Mouse (Mus musculus) cerebellum, adult 2 months (tissue): ENCODE results near the gene Ubl4b. TPM values are rescaled to one million over a fixed set of nuclear protein-coding genes. Genes with fewer than 3 reads are reported as not detected.

Experiments used
- DNase-seq, 2 experiments: peaks; one replicate each; pipeline ENCODE4 v3.0.0; 2021
- H3K27ac ChIP-seq: fragments of 200-500 bp; 2 replicates; pipeline ENCODE4 v1.5.1; 2012; ENCODE audit warnings: low read length, control low read depth, inconsistent platforms; ENCODE audit not compliant: insufficient read depth
- H3K27me3 ChIP-seq: fragments of 200-500 bp; 2 replicates; pipeline ENCODE4 v1.6.1; 2012; ENCODE audit warnings: inconsistent platforms, mild to moderate bottlenecking, low read length, moderate library complexity; ENCODE audit not compliant: control insufficient read depth, insufficient read depth
- H3K4me1 ChIP-seq: fragments of 200-500 bp; 2 replicates; pipeline ENCODE4 v1.6.1; 2011; ENCODE audit warnings: low read length; ENCODE audit not compliant: control insufficient read depth, insufficient read depth
- H3K4me3 ChIP-seq: fragments of 200-500 bp; replicated peaks from 2 replicates; pipeline ENCODE3; 2011; ENCODE audit warnings: mild to moderate bottlenecking, low read depth, low read length, control low read depth; ENCODE audit not compliant: insufficient read depth
- CTCF ChIP-seq: fragments of 200-500 bp; IDR thresholded peaks from 2 replicates; pipeline ENCODE4 v1.5.1; 2011; ENCODE audit warnings: low read depth, mild to moderate bottlenecking, control low read depth, low read length, moderate library complexity, borderline replicate concordance; ENCODE audit not compliant: insufficient read depth
- POLR2A ChIP-seq: fragments of 200-500 bp; IDR thresholded peaks from 2 replicates; pipeline ENCODE4 v1.6.1; 2011; ENCODE audit warnings: low read length, control low read depth, borderline replicate concordance; ENCODE audit not compliant: insufficient read depth
- WGBS: fragments of 180-500 bp; shearing (Covaris S2); methylation state at CpG from one replicate; pipeline ENCODE4 v1.1.7; 2018; 5-methylcytosine and 5-hydroxymethylcytosine counted together
- polyA plus RNA-seq: library from polyadenylated mRNA; depleted of rRNA; stranded (reverse); fragments of >200 nt; gene quantifications from 2 replicates; pipeline ENCODE4 v1.2.3, GENCODE M21; 2012; rRNA removed

Gene Ubl4b
- polyA plus RNA-seq, 1 experiment, result not detected

DNA sequence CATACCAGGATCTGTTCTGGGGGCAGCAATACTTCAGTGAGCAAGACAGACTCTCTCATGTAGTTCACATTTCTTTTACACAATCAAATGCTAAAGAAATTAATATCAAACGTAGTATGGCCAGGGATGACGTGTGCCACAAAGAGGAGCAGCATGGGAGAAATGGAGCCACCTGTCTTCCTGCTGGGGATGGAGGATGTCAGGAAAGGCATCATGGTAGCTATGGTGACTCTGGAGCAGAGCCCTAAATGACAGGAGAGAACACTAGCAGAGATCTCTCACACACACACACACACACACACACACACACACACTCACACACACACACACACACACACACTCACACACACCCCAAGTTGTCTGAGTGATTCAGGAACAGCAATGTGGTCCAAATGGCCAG lies 51.2 kb downstream of the Ubl4b start:
- H3K27me3 ChIP-seq, result no peaks in the 10 kb centered on the region; the same call in 1 of the 2 replicates
- DNase-seq, result peak in 1 of 2 experiments; percentile 46
- 9% methylated on average over 2 of the region's 2 CpGs for WGBS
- peak overlapping the region; percentile 2; the same call in 1 of the 2 replicates for H3K27ac ChIP-seq
- peaks cover 68% of the 10 kb centered on the region for H3K4me1 ChIP-seq
- TF ChIP-seq CTCF (no peak), POLR2A (no peak)
- no peak overlapping the region for H3K4me3 ChIP-seq

Other genes with a start within 250 kb of the Ubl4b start
- gene Rbm15, start 221.4 kb downstream of the Ubl4b start, polyA plus RNA-seq, result 7.0 and 8.1 TPM in 2 replicates
- 59.7 and 62.3 TPM in 2 replicates for gene Kcnc4, start 95.5 kb downstream of the Ubl4b start, polyA plus RNA-seq
- gene Slc6a17, start 37.1 kb downstream of the Ubl4b start, polyA plus RNA-seq, result 158 and 176 TPM in 2 replicates
- gene Alx3, start 40.0 kb upstream of the Ubl4b start, polyA plus RNA-seq, result 0.08 and 0.30 TPM in 2 replicates
- not detected in 2 replicates for gene Gm10961, start 76.2 kb upstream of the Ubl4b start, polyA plus RNA-seq
- 93.6 and 97.3 TPM in 2 replicates for gene Strip1, start 76.6 kb upstream of the Ubl4b start, polyA plus RNA-seq
- gene Ahcyl1, start 141.5 kb upstream of the Ubl4b start, polyA plus RNA-seq, result 386 and 408 TPM in 2 replicates
- gene Csf1, start 205.4 kb upstream of the Ubl4b start, polyA plus RNA-seq, result 18.3 and 20.9 TPM in 2 replicates